Mouse (Mus musculus) retina, postnatal 7 days (tissue): Measurements from ENCODE around the gene Rbm42.

Source experiments
- DNase-seq: peaks from one replicate; pipeline ENCODE4 v3.0.0-alpha.2; 2012; ENCODE audit warnings: low read depth, low spot score

Gene Rbm42

DNA sequence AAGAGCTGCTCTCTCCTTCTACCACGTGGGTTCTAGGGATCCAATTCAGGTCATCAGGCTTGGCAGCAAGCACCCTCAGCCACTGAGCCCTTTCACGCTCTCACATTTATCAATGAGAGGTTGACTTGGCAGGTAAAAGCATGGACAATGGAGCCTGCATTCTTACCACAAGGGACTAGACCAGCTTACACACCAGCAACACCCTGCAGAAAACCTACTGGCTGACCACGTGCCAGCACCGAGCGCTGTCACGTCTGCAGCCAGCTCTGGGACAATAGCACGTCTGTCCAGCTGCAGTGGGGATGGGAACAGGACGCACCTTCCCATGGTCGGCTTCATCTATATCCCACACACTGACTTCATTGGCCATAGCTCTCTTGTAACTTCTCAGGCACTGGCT is 31.5 kb downstream of the Rbm42 start:
- no peak for DNase-seq

GRCm38 (mm10) chr7:30615049-30615760 is 34.9 kb downstream of the Rbm42 start:
- no peak for DNase-seq

DNA sequence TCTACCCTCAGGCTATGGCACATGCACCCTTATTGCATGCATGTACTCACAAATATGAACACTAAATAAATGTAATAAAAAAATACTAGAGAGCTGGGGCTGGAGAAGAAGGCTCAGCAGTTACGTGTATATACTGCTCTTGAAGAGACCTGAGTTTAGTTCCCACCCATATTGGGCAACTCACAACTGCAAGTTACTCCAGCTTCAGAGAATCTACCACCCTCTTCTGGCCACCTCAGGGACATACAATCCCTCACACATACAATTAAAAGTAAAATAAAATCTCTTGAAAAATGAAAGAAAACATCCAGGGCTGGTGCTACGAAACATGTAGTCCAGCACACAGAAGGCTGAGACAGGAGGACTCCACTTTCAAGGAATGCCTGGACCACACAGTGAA is 35.7 kb downstream of the Rbm42 start:
- no peak for DNase-seq

DNA sequence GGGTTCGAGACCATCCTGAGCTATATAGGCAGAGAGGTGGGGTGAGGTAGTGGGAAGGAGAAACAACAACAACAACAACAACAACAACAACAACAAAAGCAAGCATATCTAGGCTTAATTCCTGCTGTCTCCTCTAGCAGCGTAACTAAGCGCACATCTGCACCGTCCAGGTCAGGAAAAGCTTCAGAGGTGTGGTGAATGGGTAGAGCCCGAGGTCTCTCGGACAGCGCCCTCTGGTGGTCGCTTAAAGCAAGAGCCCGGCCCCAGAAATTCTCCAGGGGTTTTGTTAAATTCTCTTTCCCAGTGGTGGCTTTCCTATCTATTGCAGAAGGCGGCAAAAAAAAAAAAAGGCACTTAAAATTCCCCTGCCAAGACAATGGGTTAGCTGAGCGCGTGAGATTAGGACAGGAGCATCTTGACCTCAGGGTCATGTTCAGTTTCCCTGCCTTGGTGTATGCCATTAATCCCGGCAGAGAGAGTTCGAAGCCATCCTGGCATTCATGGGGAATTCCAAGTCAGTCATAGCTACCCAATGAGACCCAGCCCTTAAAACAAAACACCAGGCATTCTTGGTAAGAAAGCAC is 36.5 kb downstream of the Rbm42 start:
- peak; percentile 42 for DNase-seq

GRCm38 (mm10) chr7:30612654-30613402 is 37.3 kb downstream of the Rbm42 start, which contains the start of gene Upk1a:
Upk1a (minus strand) TSS chr7:30612847.
- DNase-seq: no peak

DNA sequence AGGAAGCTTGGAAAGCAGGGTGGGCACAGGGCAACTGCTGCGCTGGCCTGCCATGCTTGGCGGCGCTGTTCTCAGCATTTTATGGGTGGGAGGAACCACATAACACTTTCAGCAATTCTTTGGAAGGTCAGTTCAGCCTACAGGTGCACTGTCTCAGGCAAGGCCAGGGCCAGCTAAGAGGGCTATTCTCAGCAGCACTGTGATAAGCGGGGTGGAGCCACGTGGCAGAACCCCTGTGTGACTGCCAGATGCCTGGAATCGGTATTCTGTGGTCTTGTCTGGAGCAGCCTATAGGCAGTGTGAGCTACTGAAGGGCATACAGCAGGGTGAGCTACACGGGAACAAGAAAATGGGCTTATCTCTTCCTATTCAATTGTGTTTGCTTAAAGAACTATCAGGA is 40.1 kb downstream of the Rbm42 start:
- DNase-seq: no peak

DNA sequence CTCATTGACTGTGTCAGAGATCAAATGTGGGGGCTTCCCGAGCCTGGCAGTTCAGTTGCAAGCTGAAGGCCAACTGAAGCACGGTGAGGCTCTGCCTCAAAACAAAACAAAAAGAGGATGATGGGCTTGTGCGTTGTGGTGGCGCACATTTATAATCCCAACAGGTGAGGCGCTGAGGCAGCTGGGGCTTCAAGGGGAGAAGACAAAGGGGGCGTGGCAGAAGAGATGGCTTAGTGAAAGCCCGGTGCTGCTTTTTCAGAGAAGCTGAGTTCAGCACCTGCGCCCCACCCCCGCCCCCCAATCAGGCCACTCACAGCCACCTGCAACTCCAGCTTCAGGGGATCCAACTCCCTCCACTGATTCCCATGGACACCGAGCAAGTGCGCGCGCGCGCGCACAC is 41.6 kb downstream of the Rbm42 start:
- DNase-seq: no peak

- no peak for DNase-seq
Observed at GRCm38 (mm10) chr7:30607706-30608309, 42.3 kb downstream of the Rbm42 start.

GRCm38 (mm10) chr7:30604944-30605343 is 45.2 kb downstream of the Rbm42 start:
- DNase-seq: no peak

- DNase-seq: no peak
Observed at GRCm38 (mm10) chr7:30604424-30604823, 45.7 kb downstream of the Rbm42 start.

GRCm38 (mm10) chr7:30602583-30602982 is 47.5 kb downstream of the Rbm42 start:
- DNase-seq: no peak

- no peak for DNase-seq
Observed at GRCm38 (mm10) chr7:30600651-30601050, 49.5 kb downstream of the Rbm42 start.

- DNase-seq: peak; percentile 83
Observed at GRCm38 (mm10) chr7:30599933-30600353, 50.2 kb downstream of the Rbm42 start.

- no peak for DNase-seq
Observed at GRCm38 (mm10) chr7:30598786-30599185, 51.3 kb downstream of the Rbm42 start, which contains the start of gene Zbtb32. Zbtb32 (minus strand) TSS chr7:30598909.

DNA sequence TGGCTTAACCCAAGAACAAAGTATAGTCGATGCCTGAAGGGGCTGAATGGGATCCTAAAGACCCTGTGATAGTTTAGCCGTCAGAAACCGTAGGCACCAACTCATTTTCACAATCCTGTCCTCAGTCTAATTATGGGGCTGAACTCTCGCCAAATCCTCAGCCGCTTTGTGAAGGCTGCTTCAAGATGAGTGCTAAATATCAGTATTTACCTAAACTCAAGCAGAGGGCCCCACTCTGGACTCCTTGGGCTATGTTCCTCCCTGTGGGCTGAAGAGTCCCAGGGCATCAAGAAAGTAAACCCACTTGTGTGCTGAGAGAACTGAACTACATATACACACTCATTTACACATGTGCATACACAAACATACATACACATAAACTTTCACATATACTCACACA is 53.3 kb downstream of the Rbm42 start:
- no peak for DNase-seq

DNA sequence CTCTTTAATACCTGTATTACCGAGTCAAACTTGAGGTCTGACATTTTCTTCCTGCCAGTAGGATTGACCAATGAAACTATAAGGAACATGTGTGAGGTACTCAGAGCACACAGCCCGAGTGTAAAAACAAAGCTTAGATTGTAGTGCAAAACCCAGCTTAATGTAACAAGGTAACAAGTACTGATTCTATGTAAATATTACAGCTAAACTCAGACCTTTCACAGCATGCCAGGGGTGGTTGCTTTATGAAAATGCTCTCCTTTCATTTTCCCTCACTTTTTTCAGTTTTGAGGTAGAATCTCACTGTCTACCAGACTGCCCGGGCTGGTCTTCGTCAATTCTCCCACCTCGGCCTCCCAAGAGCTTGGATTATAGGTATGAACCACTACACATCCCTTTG is 54.0 kb downstream of the Rbm42 start:
- no peak for DNase-seq

DNA sequence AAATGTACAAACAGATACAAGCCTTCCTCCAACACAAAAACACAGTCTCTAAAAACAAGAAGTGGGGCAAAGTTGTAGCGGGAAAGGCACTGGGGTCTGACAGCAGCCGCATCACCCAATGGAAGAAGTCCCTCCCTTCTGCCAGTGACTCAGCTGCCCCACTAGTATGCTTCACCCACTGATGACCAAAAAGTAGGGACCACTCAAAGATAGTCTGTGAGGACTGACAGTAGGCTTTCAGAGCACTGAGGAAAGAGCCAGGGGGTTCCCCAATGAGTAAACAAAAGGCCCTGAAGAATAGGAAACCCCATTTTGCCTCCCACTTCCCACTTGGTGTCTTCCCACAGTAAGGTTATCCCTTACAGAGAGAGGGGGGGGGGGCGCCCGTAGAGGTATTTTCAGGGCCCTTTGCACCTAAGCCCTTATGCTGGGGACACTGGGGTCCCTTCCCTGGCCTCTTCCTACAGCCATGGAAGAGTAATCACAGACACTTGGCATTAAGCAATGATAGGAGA is 55.5 kb downstream of the Rbm42 start:
- no peak for DNase-seq

GRCm38 (mm10) chr7:30593579-30594509 is 56.3 kb downstream of the Rbm42 start:
- no peak for DNase-seq

GRCm38 (mm10) chr7:30592772-30593423 is 57.2 kb downstream of the Rbm42 start:
- DNase-seq: no peak

GRCm38 (mm10) chr7:30591605-30591951 is 58.5 kb downstream of the Rbm42 start:
- DNase-seq: no peak
